Mouse (Mus musculus) kidney, embryonic 16.5 days (tissue): Measurements from ENCODE around the gene Mtx3. TPM values are rescaled to one million over a fixed set of nuclear protein-coding genes. Genes with fewer than 3 reads are reported as not detected.

ENCODE experiments used
- ATAC-seq: fragments of 200-750 bp; cut with Nextera tagmentation; 2 replicates; pipeline ENCODE4 v1.8.0; 2017; ENCODE audit warnings: moderate TSS enrichment; ENCODE audit not compliant: low FRiP score, low TSS enrichment
- H3K27ac ChIP-seq: fragments of 300-500 bp; sonication (generic); 2 replicates; pipeline ENCODE4 v1.5.1; 2014; ENCODE audit warnings: low read length
- H3K27me3 ChIP-seq: fragments of 300-500 bp; sonication (generic); 2 replicates; pipeline ENCODE4 v1.6.1; 2014; ENCODE audit warnings: low read length, control low read depth, mixed read lengths; ENCODE audit not compliant: insufficient read depth
- H3K36me3 ChIP-seq: fragments of 300-500 bp; sonication (generic); 2 replicates; pipeline ENCODE4 v1.6.1; 2014; ENCODE audit warnings: low read length, control low read depth, mixed read lengths; ENCODE audit not compliant: insufficient read depth
- H3K4me1 ChIP-seq: fragments of 300-500 bp; sonication (generic); 2 replicates; pipeline ENCODE4 v1.6.1; 2014; ENCODE audit warnings: low read length, control low read depth, mixed read lengths; ENCODE audit not compliant: insufficient read depth
- H3K4me2 ChIP-seq: fragments of 300-500 bp; sonication (generic); replicated peaks from 2 replicates; pipeline ENCODE4 v1.6.1; 2014; ENCODE audit warnings: low read depth, low read length
- H3K4me3 ChIP-seq: fragments of 300-500 bp; sonication (generic); 2 replicates; pipeline ENCODE4 v1.5.1; 2014; ENCODE audit warnings: mild to moderate bottlenecking, low read length
- H3K9ac ChIP-seq: fragments of 300-500 bp; sonication (generic); replicated peaks from 2 replicates; pipeline ENCODE4 v1.6.1; 2014; ENCODE audit warnings: low read length
- H3K9me3 ChIP-seq: fragments of 300-500 bp; sonication (generic); 2 replicates; pipeline ENCODE4 v1.6.1; 2016; ENCODE audit warnings: low read length, control low read depth
- WGBS: fragments of 180-500 bp; shearing (Covaris S2); extraction: QIAGEN DNeasy Blood & Tissue Kit; methylation state at CpG from one replicate; pipeline ENCODE4 v1.1.7; 2014; 5-methylcytosine and 5-hydroxymethylcytosine counted together
- polyA plus RNA-seq: library from polyadenylated mRNA; unstranded; fragments of >200 nt; fragmentation: Nextera tagmentation; extraction: Ambion mirVana; gene quantifications from 2 replicates; pipeline ENCODE4 v1.2.1, GENCODE M21; 2015

Mtx3 gene
- polyA plus RNA-seq, 1 experiment from 2014 or later, result 3.4 TPM

GRCm38 (mm10) chr13:92846438-92846837 is 1.9 kb downstream of the Mtx3 start:
- WGBS, result 84% methylated on average over 4 of the region's 4 CpGs
- no peak for ATAC-seq

DNA sequence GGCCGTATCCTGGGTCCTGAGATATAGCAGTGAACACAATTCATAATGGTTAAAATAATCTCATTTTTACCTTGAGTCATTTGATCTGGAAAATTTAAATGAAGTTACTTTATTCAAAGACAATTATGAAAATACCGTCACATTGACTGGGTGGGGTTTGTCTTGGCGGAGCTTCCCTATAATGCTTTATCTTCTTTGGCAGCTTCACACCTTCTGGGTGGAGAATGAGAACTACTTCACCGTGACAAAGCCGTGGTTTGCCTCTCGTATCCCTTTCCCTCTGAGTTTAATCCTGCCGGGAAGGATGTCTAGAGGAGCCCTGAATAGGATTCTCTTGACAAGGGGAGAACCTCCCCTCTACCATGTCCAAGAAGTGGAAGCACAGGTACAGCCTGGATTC is 2.8 kb downstream of the Mtx3 start:
- Histone ChIP-seq H3K27me3 (no peaks in the 10 kb centered on the region), H3K9me3 (no peaks in the 10 kb centered on the region), H3K4me1 (peaks cover 3% of the 10 kb centered on the region; the same call in 1 of the 2 replicates), H3K27ac (no peak overlapping the region), H3K9ac (no peak overlapping the region), H3K4me2 (no peak overlapping the region), H3K4me3 (no peak overlapping the region), H3K36me3 (peaks cover 38% of the 10 kb centered on the region)
- ATAC-seq, result no peak
- WGBS, result 91% methylated on average over 7 of the region's 7 CpGs

More at GRCm38 (mm10) chr13:92846438-92846837, 1.9 kb downstream of the Mtx3 start:
- Histone ChIP-seq H3K4me1 (peaks cover 3% of the 10 kb centered on the region; the same call in 1 of the 2 replicates), H3K27ac (no peak overlapping the region), H3K27me3 (no peaks in the 10 kb centered on the region), H3K4me3 (no peak overlapping the region), H3K36me3 (peaks cover 38% of the 10 kb centered on the region), H3K4me2 (no peak overlapping the region), H3K9me3 (no peaks in the 10 kb centered on the region), H3K9ac (no peak overlapping the region)

GRCm38 (mm10) chr13:92848002-92848401 is 3.4 kb downstream of the Mtx3 start:
- H3K9ac ChIP-seq, result no peak overlapping the region
- no peak for ATAC-seq
- 83% methylated on average over 5 of the region's 5 CpGs for WGBS
- H3K9me3 ChIP-seq, result no peaks in the 10 kb centered on the region
- no peak overlapping the region for H3K4me3 ChIP-seq
- H3K27me3 ChIP-seq, result no peaks in the 10 kb centered on the region
- H3K4me2 ChIP-seq, result no peak overlapping the region
- H3K27ac ChIP-seq, result no peak overlapping the region
- peaks cover 3% of the 10 kb centered on the region; the same call in 1 of the 2 replicates for H3K4me1 ChIP-seq
- H3K36me3 ChIP-seq, result peaks cover 41% of the 10 kb centered on the region

DNA sequence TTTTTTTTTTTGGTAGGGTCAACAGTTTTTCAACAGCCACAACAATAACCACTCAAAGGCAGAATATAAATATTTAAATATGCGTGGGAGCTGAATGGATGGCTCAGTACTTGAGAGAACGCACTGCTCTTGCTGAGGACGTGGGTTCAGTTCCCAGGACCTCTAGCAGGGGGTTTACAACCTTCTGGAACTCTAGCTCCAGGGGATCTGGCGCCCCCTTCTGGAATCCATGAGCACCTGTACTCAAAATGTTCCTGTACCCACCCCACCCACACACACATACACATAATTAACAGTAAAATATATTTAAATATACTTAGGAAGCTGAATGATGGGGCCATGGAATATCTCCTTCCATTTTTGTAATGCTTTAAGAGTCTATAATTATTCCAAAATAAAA is 11.3 kb downstream of the Mtx3 start:
- peaks cover 24% of the 10 kb centered on the region for H3K36me3 ChIP-seq
- WGBS, result 74% methylated on average over 4 of the region's 4 CpGs
- H3K4me1 ChIP-seq, result no peaks in the 10 kb centered on the region
- no peak overlapping the region for H3K4me2 ChIP-seq
- H3K27me3 ChIP-seq, result no peaks in the 10 kb centered on the region
- no peak overlapping the region for H3K4me3 ChIP-seq
- H3K9me3 ChIP-seq, result no peaks in the 10 kb centered on the region
- H3K27ac ChIP-seq, result no peak overlapping the region
- no peak overlapping the region for H3K9ac ChIP-seq
- ATAC-seq, result no peak

GRCm38 (mm10) chr13:92858808-92859207 is 14.2 kb downstream of the Mtx3 start:
- 80% methylated on average over 5 of the region's 5 CpGs for WGBS
- no peak for ATAC-seq
- Histone ChIP-seq H3K27ac (no peak overlapping the region), H3K9ac (no peak overlapping the region), H3K4me1 (no peaks in the 10 kb centered on the region), H3K27me3 (no peaks in the 10 kb centered on the region), H3K4me2 (no peak overlapping the region), H3K9me3 (no peaks in the 10 kb centered on the region), H3K4me3 (no peak overlapping the region), H3K36me3 (peaks cover 13% of the 10 kb centered on the region)

DNA sequence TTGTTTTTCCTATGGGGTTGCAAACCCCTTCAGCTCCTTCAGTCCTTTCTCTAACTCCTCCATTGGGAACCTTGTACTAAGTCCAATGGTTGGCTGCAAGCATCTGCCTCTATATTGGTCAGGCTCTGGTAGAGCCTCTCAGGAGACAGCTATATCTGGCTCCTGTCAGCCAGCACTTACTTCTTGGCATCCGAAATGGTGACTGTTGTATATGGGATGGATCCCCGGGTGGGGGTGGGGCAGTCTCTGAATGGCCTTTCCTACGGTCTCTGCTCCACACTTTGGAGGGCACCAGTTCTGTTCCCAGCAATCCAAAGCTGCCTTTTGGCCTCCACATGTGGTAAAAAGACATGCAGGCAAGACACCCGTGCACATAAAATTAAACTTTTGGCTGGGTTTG is 15.4 kb downstream of the Mtx3 start:
- Histone ChIP-seq H3K4me3 (no peak overlapping the region), H3K9me3 (no peaks in the 10 kb centered on the region), H3K9ac (no peak overlapping the region), H3K4me2 (no peak overlapping the region), H3K36me3 (peaks cover 9% of the 10 kb centered on the region), H3K4me1 (no peaks in the 10 kb centered on the region), H3K27me3 (no peaks in the 10 kb centered on the region), H3K27ac (no peak overlapping the region)
- 72% methylated on average over 4 of the region's 4 CpGs for WGBS
- ATAC-seq, result no peak

DNA sequence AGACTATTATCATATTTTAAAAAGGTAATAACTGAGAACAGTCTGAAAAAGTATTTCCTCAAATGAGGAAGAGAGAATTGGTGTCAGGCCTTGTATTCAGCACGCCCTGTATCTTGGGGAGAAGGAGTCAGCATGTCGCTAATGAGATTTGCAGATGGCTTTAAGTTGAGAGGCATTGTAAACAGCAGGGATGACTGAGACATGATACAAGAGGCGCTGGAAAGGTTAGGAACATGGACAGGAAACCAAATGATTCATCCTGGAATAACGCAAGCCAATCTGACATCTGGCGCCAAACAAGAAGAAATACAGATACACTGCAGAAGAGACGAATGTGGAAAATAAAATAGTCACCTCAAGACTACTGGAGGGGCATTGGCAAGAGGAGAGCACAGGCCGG is 20.8 kb downstream of the Mtx3 start:
- Histone ChIP-seq H3K27me3 (no peaks in the 10 kb centered on the region), H3K4me2 (no peak overlapping the region), H3K9me3 (no peaks in the 10 kb centered on the region), H3K36me3 (no peaks in the 10 kb centered on the region), H3K4me3 (no peak overlapping the region), H3K27ac (no peak overlapping the region), H3K4me1 (no peaks in the 10 kb centered on the region), H3K9ac (no peak overlapping the region)
- WGBS, result 57% methylated on average over 7 of the region's 7 CpGs
- ATAC-seq, result no peak

GRCm38 (mm10) chr13:92866680-92867079 is 22.1 kb downstream of the Mtx3 start:
- WGBS, result 76% methylated on average over 1 of the region's 1 CpGs
- H3K36me3 ChIP-seq, result no peaks in the 10 kb centered on the region
- no peak overlapping the region for H3K9ac ChIP-seq
- ATAC-seq, result no peak
- no peaks in the 10 kb centered on the region for H3K27me3 ChIP-seq
- H3K4me1 ChIP-seq, result no peaks in the 10 kb centered on the region
- no peak overlapping the region for H3K27ac ChIP-seq
- no peak overlapping the region for H3K4me3 ChIP-seq
- no peak overlapping the region for H3K4me2 ChIP-seq
- H3K9me3 ChIP-seq, result no peaks in the 10 kb centered on the region

GRCm38 (mm10) chr13:92879514-92879913 is 35.0 kb downstream of the Mtx3 start:
- H3K9ac ChIP-seq, result no peak overlapping the region
- no peaks in the 10 kb centered on the region for H3K9me3 ChIP-seq
- H3K4me3 ChIP-seq, result no peak overlapping the region
- no peaks in the 10 kb centered on the region for H3K36me3 ChIP-seq
- H3K4me1 ChIP-seq, result no peaks in the 10 kb centered on the region
- no peaks in the 10 kb centered on the region for H3K27me3 ChIP-seq
- no peak overlapping the region for H3K4me2 ChIP-seq
- H3K27ac ChIP-seq, result no peak overlapping the region
- ATAC-seq, result no peak
- 46% methylated on average over 4 of the region's 4 CpGs for WGBS

DNA sequence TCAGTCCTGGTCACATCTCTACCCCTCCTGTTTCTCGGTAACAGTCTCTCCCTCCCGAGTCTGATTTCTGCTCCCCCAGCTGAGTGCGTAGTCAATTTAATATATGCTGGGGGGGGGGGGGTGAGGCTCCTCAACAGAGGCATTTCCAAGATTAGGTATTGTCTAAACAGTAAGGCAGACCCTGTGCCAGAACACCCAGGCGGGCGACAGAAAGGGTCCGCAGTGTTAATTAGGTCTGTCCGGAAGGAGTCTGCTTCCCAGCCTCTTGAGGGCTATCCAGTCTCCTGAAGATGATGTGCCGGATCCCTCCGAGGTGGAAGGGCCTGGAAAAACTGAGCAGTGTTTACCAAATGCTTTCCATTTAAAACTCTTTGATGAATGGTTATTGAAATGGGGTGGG is 35.4 kb downstream of the Mtx3 start:
- Histone ChIP-seq H3K9ac (no peak overlapping the region), H3K27me3 (no peaks in the 10 kb centered on the region), H3K4me3 (no peak overlapping the region), H3K4me1 (no peaks in the 10 kb centered on the region), H3K27ac (no peak overlapping the region), H3K9me3 (no peaks in the 10 kb centered on the region), H3K36me3 (no peaks in the 10 kb centered on the region), H3K4me2 (no peak overlapping the region)
- 67% methylated on average over 9 of the region's 9 CpGs for WGBS
- no peak for ATAC-seq

DNA sequence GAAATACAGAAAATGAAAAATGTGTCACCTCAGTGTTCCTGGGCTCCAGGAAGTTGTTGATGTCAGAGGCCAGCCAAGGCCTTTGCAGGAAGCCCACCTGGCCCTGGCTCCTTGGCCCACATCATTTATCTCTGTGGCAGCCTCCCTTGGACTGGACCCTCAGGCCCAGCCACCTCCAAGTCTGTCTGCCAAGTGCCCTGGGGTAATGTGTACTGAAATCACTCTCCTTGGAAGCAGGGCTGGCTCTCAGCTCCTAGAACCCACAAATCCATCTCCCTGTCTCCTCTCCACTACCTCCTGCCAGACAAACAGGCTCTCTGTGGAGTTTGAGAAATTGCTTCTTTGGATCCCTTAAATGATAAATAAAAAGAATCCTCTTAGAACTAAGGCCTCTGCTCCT is 36.0 kb downstream of the Mtx3 start:
- no peaks in the 10 kb centered on the region for H3K9me3 ChIP-seq
- no peak overlapping the region for H3K4me2 ChIP-seq

More for the DNA sequence above, 36.0 kb downstream of the Mtx3 start:
- H3K27ac ChIP-seq, result no peak overlapping the region
- H3K9ac ChIP-seq, result no peak overlapping the region
- H3K27me3 ChIP-seq, result no peaks in the 10 kb centered on the region
- no peak overlapping the region for H3K4me3 ChIP-seq
- H3K36me3 ChIP-seq, result no peaks in the 10 kb centered on the region
- no peaks in the 10 kb centered on the region for H3K4me1 ChIP-seq
- no peak for ATAC-seq
